Mouse (Mus musculus) left cerebral cortex, postnatal 14 days (tissue): ENCODE measurements at regions not wholly inside any gene's neighbourhood (a gene's known extent, or its start where the extent isn't known, plus 50 kb on each side); places are given as distances from the start of the nearest gene placed in this dataset.

Source experiments
- DNase-seq, 2 experiments: peaks; one replicate each; pipeline ENCODE4 v3.0.0; 2021 to 2022; ENCODE audit warnings: low spot score in 2 of 2, mixed read lengths in 1 of 2
- intact Hi-C: fragments of 180-260 bp; cut with DNase I; formaldehyde crosslinking; loops from one replicate; pipeline ENCODE4 v1.15.1; 2025

- no peak for DNase-seq
- intact Hi-C loops = no loop called here
Measured at GRCm38 (mm10) chr11:28782486-28782885, 70.5 kb upstream of the Efemp1 start.

- no peak for DNase-seq
- intact Hi-C loops = no loop called here
Measured at GRCm38 (mm10) chr11:28770831-28771230, 82.2 kb upstream of the Efemp1 start.

GRCm38 (mm10) chr11:28760751-28761150 lies 92.3 kb upstream of the Efemp1 start:
- DNase-seq = no peak
- intact Hi-C loops = no loop called here

- intact Hi-C loops = loop anchor here (10.0 kb wide), 1 partner anchor 310 kb away; no protein-coding TSS in a partner anchor
- peak; percentile 12 to 61 for DNase-seq
Measured at GRCm38 (mm10) chr11:28734941-28735597, 117.9 kb upstream of the Efemp1 start.

GRCm38 (mm10) chr11:28734581-28734931 lies 118.4 kb upstream of the Efemp1 start:
- DNase-seq = no peak
- intact Hi-C loops = loop anchor here (10.0 kb wide), 1 partner anchor 310 kb away; no protein-coding TSS in a partner anchor

- intact Hi-C loops = loop anchor here (10.0 kb wide), 1 partner anchor 311 kb away; no protein-coding TSS in a partner anchor
Measured at GRCm38 (mm10) chr11:28733877-28734580, 119.0 kb upstream of the Efemp1 start.

GRCm38 (mm10) chr11:28730140-28730539 lies 122.9 kb upstream of the Efemp1 start:
- intact Hi-C loops = loop anchor here (10.0 kb wide), 1 partner anchor 315 kb away; no protein-coding TSS in a partner anchor
- DNase-seq = no peak

More at GRCm38 (mm10) chr11:28733877-28734580, 119.0 kb upstream of the Efemp1 start:
- peak in 1 of 2 experiments; percentile 5 for DNase-seq

GRCm38 (mm10) chr11:28709511-28709910 lies 125.4 kb upstream of the Ccdc85a start:
- intact Hi-C loops = no loop called here
- DNase-seq = no peak

- intact Hi-C loops = no loop called here
- no peak for DNase-seq
Measured at GRCm38 (mm10) chr11:28708431-28708830, 124.3 kb upstream of the Ccdc85a start.

- no peak for DNase-seq
- intact Hi-C loops = no loop called here
Measured at GRCm38 (mm10) chr11:28702384-28702783, 118.3 kb upstream of the Ccdc85a start.

- DNase-seq = peak in 1 of 2 experiments; percentile 28
- intact Hi-C loops = no loop called here
Measured at GRCm38 (mm10) chr11:28701379-28701778, 117.3 kb upstream of the Ccdc85a start.

- intact Hi-C loops = no loop called here
- DNase-seq = no peak
Measured at GRCm38 (mm10) chr11:28699766-28700165, 115.6 kb upstream of the Ccdc85a start.

GRCm38 (mm10) chr11:28697644-28698480 lies 113.7 kb upstream of the Ccdc85a start:
- DNase-seq = peak; percentile 12 to 13

GRCm38 (mm10) chr11:28695031-28695430 lies 110.9 kb upstream of the Ccdc85a start:
- intact Hi-C loops = no loop called here
- DNase-seq = no peak

More at GRCm38 (mm10) chr11:28697644-28698480, 113.7 kb upstream of the Ccdc85a start:
- intact Hi-C loops = no loop called here

GRCm38 (mm10) chr11:28693303-28693702 lies 109.2 kb upstream of the Ccdc85a start:
- intact Hi-C loops = no loop called here
- no peak for DNase-seq

- intact Hi-C loops = no loop called here
- peak; percentile 14 to 49 for DNase-seq
Measured at GRCm38 (mm10) chr11:28692263-28693194, 108.4 kb upstream of the Ccdc85a start.

- DNase-seq = no peak
- intact Hi-C loops = no loop called here
Measured at GRCm38 (mm10) chr11:28688436-28688835, 104.3 kb upstream of the Ccdc85a start.

- no peak for DNase-seq
- intact Hi-C loops = no loop called here
Measured at GRCm38 (mm10) chr11:28685407-28685806, 101.3 kb upstream of the Ccdc85a start.

- intact Hi-C loops = no loop called here
- no peak for DNase-seq
Measured at GRCm38 (mm10) chr11:28681311-28681710, 97.2 kb upstream of the Ccdc85a start.
